Mouse (Mus musculus) gastrocnemius, postnatal 14 days (tissue): ENCODE measurements at regions not wholly inside any gene's neighbourhood (a gene's known extent, or its start where the extent isn't known, plus 50 kb on each side); places are given as distances from the start of the nearest gene placed in this dataset.
"Not testable (repeated sequence)": the region's sequence is repeated elsewhere in the genome, so short reads cannot be mapped to it uniquely, and the experiment has no call there.

ENCODE experiments used
- DNase-seq: peaks from one replicate; pipeline ENCODE4 v3.0.0; 2021; ENCODE audit warnings: mixed read lengths
- intact Hi-C: fragments of 180-260 bp; cut with DNase I; formaldehyde crosslinking; loops from one replicate; pipeline ENCODE4 v1.15.1; 2025; ENCODE audit warnings: low total_unique reads

- DNase-seq, intact Hi-C loops: not testable (repeated sequence)
Observed at GRCm38 (mm10) chr12:77898974-77899373, 295.1 kb upstream of the Gm6657 start.

- DNase-seq = no peak
- intact Hi-C loops = no loop called here
Observed at GRCm38 (mm10) chr12:77901254-77901653, 292.8 kb upstream of the Gm6657 start.

GRCm38 (mm10) chr12:77912863-77913554 lies 281.0 kb upstream of the Gm6657 start:
- intact Hi-C loops = no loop called here
- DNase-seq = no peak

- intact Hi-C loops = no loop called here
- DNase-seq = no peak
Observed at GRCm38 (mm10) chr12:77928729-77929128, 265.3 kb upstream of the Gm6657 start.

- no peak for DNase-seq
- intact Hi-C loops = no loop called here
Observed at GRCm38 (mm10) chr12:77929571-77929970, 264.5 kb upstream of the Gm6657 start.

GRCm38 (mm10) chr12:77943960-77944359 lies 250.1 kb upstream of the Gm6657 start:
- DNase-seq = peak; percentile 11
- intact Hi-C loops = no loop called here

- intact Hi-C loops = no loop called here
- DNase-seq = no peak
Observed at GRCm38 (mm10) chr12:77949474-77950017, 244.5 kb upstream of the Gm6657 start.

GRCm38 (mm10) chr12:77952492-77952891 lies 241.6 kb upstream of the Gm6657 start:
- no peak for DNase-seq

GRCm38 (mm10) chr12:77962631-77963030 lies 231.4 kb upstream of the Gm6657 start:
- intact Hi-C loops = no loop called here
- DNase-seq = no peak

More at GRCm38 (mm10) chr12:77952492-77952891, 241.6 kb upstream of the Gm6657 start:
- intact Hi-C loops = no loop called here

GRCm38 (mm10) chr12:77968543-77968942 lies 225.5 kb upstream of the Gm6657 start:
- intact Hi-C loops = no loop called here
- no peak for DNase-seq

GRCm38 (mm10) chr12:77970026-77970425 lies 224.0 kb upstream of the Gm6657 start:
- no peak for DNase-seq

GRCm38 (mm10) chr12:77972165-77972564 lies 221.9 kb upstream of the Gm6657 start:
- intact Hi-C loops = no loop called here
- DNase-seq = no peak

More at GRCm38 (mm10) chr12:77970026-77970425, 224.0 kb upstream of the Gm6657 start:
- intact Hi-C loops = no loop called here

- intact Hi-C loops = no loop called here
- DNase-seq = no peak
Observed at GRCm38 (mm10) chr12:77976952-77977351, 217.1 kb upstream of the Gm6657 start.

GRCm38 (mm10) chr12:77986738-77987137 lies 207.3 kb upstream of the Gm6657 start:
- DNase-seq = no peak
- intact Hi-C loops = no loop called here

- no peak for DNase-seq
- intact Hi-C loops = no loop called here
Observed at GRCm38 (mm10) chr12:77989766-77990165, 204.3 kb upstream of the Gm6657 start.

- DNase-seq = no peak
- intact Hi-C loops = no loop called here
Observed at GRCm38 (mm10) chr12:77991627-77992026, 202.4 kb upstream of the Gm6657 start.

GRCm38 (mm10) chr12:77994176-77994575 lies 199.9 kb upstream of the Gm6657 start:
- intact Hi-C loops = no loop called here
- DNase-seq = no peak

- DNase-seq = no peak
- intact Hi-C loops = no loop called here
Observed at GRCm38 (mm10) chr12:77997916-77998315, 196.1 kb upstream of the Gm6657 start.

- intact Hi-C loops = no loop called here
- no peak for DNase-seq
Observed at GRCm38 (mm10) chr12:78000401-78000800, 193.6 kb upstream of the Gm6657 start.

- intact Hi-C loops = no loop called here
- no peak for DNase-seq
Observed at GRCm38 (mm10) chr12:78001846-78002245, 192.2 kb upstream of the Gm6657 start.

GRCm38 (mm10) chr12:78033766-78034165 lies 160.3 kb upstream of the Gm6657 start:
- DNase-seq = no peak
- intact Hi-C loops = no loop called here
